Mouse (Mus musculus) lung, adult 2 months (tissue): ENCODE results near the gene Gars. TPM values are rescaled to one million over a fixed set of nuclear protein-coding genes. Genes with fewer than 3 reads are reported as not detected.

ENCODE experiments used
- DNase-seq: peaks from one replicate; pipeline ENCODE4 v3.0.0; 2022
- H3K4me1 ChIP-seq: fragments of 200-500 bp; 2 replicates; pipeline ENCODE4 v1.6.1; 2011; ENCODE audit warnings: low read length; ENCODE audit not compliant: control insufficient read depth, insufficient read depth
- H3K4me3 ChIP-seq: fragments of 200-500 bp; replicated peaks from 2 replicates; pipeline ENCODE3; 2011; ENCODE audit warnings: low read depth, mild to moderate bottlenecking, control low read depth, low read length; ENCODE audit errors: extremely low read depth
- CTCF ChIP-seq: fragments of 200-500 bp; IDR thresholded peaks from 2 replicates; pipeline ENCODE4 v1.5.1; 2011; ENCODE audit warnings: mild to moderate bottlenecking, low read length, control low read depth; ENCODE audit not compliant: insufficient read depth
- POLR2A ChIP-seq: fragments of 200-500 bp; IDR thresholded peaks from 2 replicates; pipeline ENCODE4 v1.6.1; 2011; ENCODE audit warnings: low read depth, mild to moderate bottlenecking, control low read depth, low read length, borderline replicate concordance; ENCODE audit errors: extremely low read depth
- WGBS: fragments of 180-500 bp; shearing (Covaris S2); methylation state at CpG from one replicate; pipeline ENCODE4 v1.1.7; 2018; 5-methylcytosine and 5-hydroxymethylcytosine counted together
- polyA plus RNA-seq: library from polyadenylated mRNA; depleted of rRNA; stranded (reverse); fragments of >200 nt; gene quantifications from 2 replicates; pipeline ENCODE4 v1.2.3, GENCODE M21; 2012; rRNA removed

The Gars gene
- polyA plus RNA-seq, result 26.7 and 32.4 TPM in 2 replicates

DNA sequence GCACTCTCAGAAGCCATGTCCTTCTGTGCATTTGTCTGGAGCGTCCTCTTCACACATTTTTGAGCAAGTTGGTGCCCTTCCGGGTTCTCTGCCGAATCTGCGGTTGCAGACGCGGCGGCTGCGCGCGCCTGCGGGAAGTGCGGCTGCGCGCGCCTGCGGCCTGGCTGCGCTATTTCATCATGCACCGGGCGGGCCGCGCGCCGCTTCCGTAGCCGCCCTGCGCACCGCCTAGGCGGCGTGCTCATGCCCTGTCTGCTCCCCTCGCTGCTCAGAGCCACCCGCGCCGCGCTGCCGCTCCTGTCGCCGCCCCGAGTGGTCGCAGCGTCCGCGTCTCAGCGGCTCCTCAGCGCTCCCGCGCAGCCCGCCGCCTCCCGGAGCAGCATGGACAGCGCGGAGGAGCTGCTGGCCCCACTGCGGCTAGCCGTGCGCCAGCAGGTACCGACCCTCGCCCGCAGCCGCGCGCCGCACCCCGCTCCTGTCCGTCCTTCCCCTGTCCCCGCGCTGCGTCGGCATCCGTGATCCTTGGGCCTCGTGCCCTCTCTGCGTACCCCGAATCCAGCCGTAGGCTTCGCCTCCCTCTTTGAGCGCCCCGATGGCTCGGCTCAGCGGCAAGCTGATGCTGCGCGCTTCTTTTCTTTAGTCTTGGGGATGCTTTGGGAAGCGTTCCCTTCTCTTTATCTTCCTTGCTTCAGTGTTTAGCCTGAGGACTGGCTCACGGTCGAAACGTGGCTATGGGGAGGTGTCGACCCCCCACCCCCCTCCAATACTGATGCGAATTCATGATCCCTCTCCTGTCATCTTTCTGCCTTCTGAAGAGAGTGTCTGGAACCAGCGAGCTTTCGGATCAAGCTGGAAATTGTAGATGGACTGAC is at the start of gene Gars:
TSS of gene Gars (plus strand) at position 209 of the 872 bp plus-strand sequence.
- TF ChIP-seq CTCF (no peak), POLR2A (peak; percentile 72; the same call in 1 of the 2 replicates)
- Histone ChIP-seq H3K4me1 (no peaks in the 10 kb centered on the region), H3K4me3 (peak within 1 kb of the TSS; percentile 87)
- DNase-seq, result peak; percentile 84
- WGBS, result under 1% methylated on average over 87 of the region's 87 CpGs

DNA sequence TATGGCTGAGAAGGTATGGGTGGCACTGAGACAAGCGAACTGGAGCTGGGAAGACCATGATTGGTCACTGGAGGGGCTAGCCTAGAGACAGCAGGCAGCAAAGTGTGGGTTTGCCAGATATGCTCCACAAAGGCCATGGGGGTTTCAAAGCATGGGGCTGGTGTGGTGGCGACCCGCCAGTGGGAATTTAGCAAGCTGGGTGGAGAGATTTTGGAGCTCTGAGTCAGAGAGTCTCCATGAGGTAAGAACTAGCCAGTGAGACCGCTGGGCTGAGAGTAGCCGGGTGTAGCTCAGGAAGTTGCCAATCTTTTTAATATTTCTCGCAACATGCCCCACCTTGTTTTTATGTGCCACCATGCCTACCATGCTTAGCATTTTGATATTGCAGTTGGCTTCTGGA is 49.7 kb upstream of the Gars start:
- no peak for DNase-seq
- 94% methylated on average over 6 of the region's 6 CpGs for WGBS

DNA sequence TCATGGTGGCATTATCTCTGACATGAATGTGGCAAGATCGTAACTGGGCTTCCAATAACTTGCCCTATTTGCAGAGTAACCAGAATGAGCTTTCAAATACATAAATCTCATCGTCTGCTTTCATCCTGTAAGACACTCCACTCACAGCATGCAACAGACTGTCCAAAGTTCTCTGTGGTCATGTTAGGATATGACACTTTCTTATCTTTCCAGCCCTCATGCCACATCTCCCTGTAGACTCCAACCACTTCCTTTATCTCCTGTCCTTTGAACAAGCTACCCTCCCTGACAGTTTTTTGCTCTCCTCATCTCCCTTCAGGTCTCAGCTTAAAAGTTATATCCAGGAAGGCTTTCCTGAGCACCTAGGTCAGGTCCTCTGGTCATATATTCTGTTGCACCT is 46.6 kb upstream of the Gars start:
- 70% methylated on average over 2 of the region's 2 CpGs for WGBS
- H3K4me3 ChIP-seq, result no peak overlapping the region

More for the DNA sequence above, 49.7 kb upstream of the Gars start:
- Histone ChIP-seq H3K4me3 (no peak overlapping the region), H3K4me1 (peaks cover 5% of the 10 kb centered on the region; the same call in 1 of the 2 replicates)
- no peak for TF ChIP-seq POLR2A
- no peak for TF ChIP-seq CTCF

GRCm38 (mm10) chr6:54992141-54992540 is 45.7 kb upstream of the Gars start:
- Histone ChIP-seq H3K4me1 (peaks cover 6% of the 10 kb centered on the region; the same call in 1 of the 2 replicates), H3K4me3 (peak overlapping the region; percentile 69)
- no peak for TF ChIP-seq POLR2A
- no peak for TF ChIP-seq CTCF
- DNase-seq, result no peak
- 3% methylated on average over 7 of the region's 7 CpGs for WGBS

More for the DNA sequence above, 46.6 kb upstream of the Gars start:
- no peak for DNase-seq
- no peak for TF ChIP-seq CTCF
- TF ChIP-seq POLR2A, result no peak
- peaks cover 6% of the 10 kb centered on the region; the same call in 1 of the 2 replicates for H3K4me1 ChIP-seq

DNA sequence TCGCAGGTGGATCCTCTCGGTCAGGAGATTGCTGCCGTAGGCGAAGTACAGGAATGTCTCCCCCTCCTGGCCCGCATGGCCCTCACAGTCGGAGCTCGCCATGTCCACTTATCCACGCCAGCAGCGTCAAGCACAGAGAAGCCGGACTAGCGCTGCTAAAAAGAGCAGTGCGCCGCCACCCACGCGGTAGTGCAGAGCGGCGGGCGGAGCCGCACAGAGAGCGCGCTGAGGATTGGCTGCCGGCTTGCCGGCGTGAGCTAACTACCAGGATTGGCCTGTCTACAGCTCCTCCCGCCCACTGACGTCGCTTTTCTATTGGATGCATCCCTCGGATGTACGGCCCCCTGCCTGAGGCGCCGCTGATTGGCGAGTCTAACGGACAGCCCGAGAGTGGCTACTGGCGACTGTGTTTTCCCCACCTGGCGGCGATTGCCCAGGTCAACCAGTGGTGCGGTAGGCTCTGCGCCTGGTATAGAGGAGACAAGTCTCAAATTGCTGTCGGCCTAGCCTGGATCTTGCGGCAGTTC is 45.0 kb upstream of the Gars start, which contains the start of gene Ggct:
TSS of gene Ggct (minus strand) at position 217 of the 527 bp plus-strand sequence.
- under 1% methylated on average over 41 of the region's 41 CpGs for WGBS
- DNase-seq, result peak; percentile 94
- peak; percentile 80 for TF ChIP-seq CTCF
- peak; percentile 76; the same call in 1 of the 2 replicates for TF ChIP-seq POLR2A
- peaks cover 6% of the 10 kb centered on the region; the same call in 1 of the 2 replicates for H3K4me1 ChIP-seq
- peak within 1 kb of the TSS; percentile 69 for H3K4me3 ChIP-seq

- no peak for DNase-seq
- TF ChIP-seq POLR2A (no peak), CTCF (no peak)
- 91% methylated on average over 3 of the region's 3 CpGs for WGBS
- Histone ChIP-seq H3K4me3 (no peak overlapping the region), H3K4me1 (peaks cover 6% of the 10 kb centered on the region; the same call in 1 of the 2 replicates)
Measured at GRCm38 (mm10) chr6:54996361-54996760, 41.4 kb upstream of the Gars start.

DNA sequence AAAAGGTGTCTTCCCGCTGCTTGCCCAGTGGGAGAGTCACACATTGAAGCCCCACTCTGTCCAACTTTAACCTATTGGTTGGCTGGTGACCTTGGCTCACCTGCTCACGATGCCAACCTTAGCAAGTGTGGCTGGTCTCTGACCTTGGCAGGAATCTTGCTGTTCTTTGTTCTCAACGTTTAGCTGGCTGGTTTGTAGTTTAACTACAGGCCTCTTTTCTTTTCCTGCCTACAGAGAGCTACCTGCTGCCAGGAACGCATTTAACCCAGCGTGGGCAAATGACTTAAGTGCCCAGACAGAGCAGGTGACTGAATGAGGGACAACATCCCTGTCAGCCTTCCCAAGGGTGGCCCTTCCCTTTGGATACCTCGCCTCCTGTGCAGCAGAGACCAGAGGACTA is 40.1 kb upstream of the Gars start:
- peaks cover 2% of the 10 kb centered on the region; the same call in 1 of the 2 replicates for H3K4me1 ChIP-seq
- DNase-seq, result no peak
- TF ChIP-seq POLR2A (no peak), CTCF (no peak)
- H3K4me3 ChIP-seq, result no peak overlapping the region
- WGBS, result 76% methylated on average over 6 of the region's 6 CpGs

DNA sequence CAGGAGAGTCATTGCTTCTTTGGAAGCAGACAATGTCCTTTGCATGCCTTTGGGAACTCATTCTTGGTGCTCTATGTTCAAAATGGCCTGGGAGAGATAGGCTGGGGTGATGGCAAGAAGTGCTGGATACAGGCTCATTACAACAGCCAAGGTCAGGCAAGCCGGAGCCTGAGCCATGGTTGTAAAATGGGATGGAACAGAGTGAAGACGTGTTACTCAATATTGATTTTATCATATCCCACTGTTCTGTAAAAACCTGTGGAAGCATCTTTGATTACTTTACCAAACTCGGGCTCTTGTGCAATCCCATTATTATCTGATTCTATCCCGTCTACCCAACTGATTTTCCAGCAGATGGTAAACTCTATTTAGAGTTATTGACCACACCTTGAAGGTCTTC is 36.5 kb upstream of the Gars start:
- TF ChIP-seq CTCF, result no peak
- TF ChIP-seq POLR2A, result no peak
- no peak for DNase-seq
- WGBS, result 80% methylated on average over 4 of the region's 4 CpGs
- Histone ChIP-seq H3K4me3 (no peak overlapping the region), H3K4me1 (no peaks in the 10 kb centered on the region)

DNA sequence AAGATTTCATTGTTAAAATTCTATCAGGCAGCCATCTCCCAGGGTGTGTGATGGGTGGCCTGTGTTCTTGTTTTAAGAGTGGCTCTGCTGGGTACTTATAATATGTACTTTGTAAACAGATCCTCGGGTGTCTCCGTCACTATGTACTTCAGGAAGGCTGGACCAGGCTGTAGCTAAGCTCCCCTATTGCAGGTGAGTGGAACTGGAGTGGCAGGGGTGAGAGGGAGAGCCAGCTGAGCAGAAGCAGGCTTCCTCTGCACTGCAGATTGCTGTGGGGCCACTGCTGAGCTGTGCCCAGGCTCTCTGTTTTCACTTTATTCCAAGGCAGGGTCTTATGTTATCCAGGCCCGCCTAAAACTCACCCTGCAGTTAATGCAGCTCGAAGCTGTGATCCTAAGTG is 35.4 kb upstream of the Gars start:
- Histone ChIP-seq H3K4me3 (no peak overlapping the region), H3K4me1 (no peaks in the 10 kb centered on the region)
- no peak for TF ChIP-seq POLR2A
- no peak for TF ChIP-seq CTCF
- DNase-seq, result no peak
- WGBS, result 66% methylated on average over 4 of the region's 4 CpGs
